Mouse (Mus musculus): ENCODE measurements at regions not wholly inside any gene's neighbourhood (a gene's known extent, or its start where the extent isn't known, plus 50 kb on each side); places are given as distances from the start of the nearest gene placed in this dataset.

DNA sequence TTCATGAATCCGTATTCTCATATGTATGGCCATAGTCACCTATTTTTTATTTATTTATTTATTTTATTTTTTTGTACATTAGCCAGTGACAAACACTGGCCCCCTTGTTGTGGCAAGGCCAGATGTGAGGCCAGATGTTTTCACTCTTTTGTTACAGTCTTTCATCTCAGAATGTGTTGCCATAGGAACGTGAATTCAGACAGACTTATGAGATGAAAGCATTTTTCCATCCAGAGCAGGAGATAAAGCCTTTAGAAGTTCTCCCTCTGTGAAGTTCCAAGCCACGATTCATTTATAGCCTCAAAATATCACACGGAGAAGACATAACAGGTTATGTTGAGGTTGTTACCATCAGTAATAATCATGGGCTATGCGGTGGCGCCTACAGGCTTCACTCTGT, 220.9 kb downstream of the Arpp21 start:
- in situ Hi-C loops (cut with MboI), result no loop called here

DNA sequence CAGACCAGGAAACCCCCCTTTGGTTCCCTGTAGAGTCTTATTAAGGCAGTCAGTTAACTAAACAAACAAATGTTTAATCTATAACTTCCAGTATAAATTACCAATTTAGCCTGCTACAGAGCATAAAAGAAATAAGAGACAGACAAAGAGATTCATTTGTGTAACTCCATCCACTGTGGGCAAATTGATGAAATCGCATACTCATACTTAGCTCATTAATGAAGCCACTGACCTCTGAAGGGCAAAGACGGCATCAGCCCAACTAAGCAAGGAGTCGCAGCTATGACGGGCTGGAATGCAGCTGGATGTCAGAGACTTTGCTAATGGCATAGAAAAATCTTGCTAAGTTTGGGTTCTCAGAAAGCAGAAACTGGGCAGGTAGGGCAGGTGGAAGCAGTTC, 241.3 kb downstream of the Arpp21 start:
- in situ Hi-C loops (cut with MboI), result no loop called here

DNA sequence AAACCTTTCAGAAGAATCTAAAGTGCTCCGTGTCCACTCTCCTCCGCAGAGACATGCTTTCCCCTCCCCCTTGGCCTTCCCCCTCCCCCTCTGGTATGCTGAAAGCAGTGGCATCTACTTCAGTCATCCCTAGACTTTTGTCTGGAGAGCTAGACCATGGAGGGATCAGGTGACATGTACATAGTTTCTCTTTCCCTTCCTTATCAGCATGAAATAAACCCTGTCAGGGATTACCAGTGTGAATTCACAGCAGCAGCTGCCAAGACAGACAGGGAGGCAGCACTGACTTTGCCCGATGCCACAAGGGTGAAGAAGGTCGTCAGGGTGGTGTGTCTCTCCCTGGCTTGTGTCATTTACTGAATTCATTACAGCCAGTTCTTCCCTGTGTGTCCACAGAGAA, 241.9 kb downstream of the Arpp21 start:
- in situ Hi-C loops (cut with MboI), result no loop called here

DNA sequence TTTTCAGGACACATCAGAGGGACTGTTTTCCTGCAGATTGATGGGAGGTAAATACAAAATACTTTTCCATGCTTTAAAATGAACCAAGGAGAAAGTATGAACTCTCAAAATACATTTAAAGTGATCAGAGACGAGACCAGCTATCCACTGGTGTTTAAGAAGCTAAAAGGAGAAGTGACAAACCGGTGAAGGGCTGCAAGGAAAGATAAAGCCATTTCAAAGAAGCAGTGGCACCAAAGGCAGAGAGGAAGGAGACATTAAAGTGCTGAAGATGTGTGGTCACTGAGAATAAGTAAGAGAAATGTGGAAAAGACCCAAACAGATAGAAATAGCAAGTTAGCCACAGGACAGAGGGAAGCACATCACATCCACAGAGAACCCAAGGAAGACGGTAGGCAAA, 245.7 kb downstream of the Arpp21 start:
- in situ Hi-C loops (cut with MboI), result no loop called here

DNA sequence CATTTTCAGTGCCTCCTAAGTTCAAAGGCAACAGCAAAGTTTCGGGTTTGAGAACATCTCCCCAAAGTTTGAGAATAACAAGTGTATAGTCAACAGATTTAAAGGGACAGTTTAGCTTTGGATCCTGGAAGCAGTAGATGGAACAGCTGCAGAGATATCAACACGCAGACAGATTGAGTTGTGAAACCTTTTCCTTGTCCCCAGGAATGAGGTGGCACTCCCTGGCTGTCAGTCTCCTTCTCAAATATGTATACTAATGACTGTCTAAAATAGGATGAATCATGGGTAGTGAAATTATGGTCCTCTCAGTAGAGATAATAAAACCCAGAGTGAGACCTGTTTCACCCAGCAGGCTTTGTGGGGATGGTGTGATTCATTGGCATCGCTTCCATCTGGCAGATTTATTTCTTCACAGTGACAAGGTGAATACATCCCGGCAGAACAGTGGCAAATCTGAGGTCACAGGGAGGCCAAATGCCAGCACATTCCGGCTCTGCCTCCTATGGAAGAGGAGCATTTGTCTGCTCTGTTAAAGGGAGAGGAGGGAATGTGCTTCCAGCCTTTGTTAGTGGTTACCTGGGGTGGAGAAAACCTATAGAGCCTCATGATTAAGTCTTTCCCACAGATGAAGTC, 272.2 kb downstream of the Arpp21 start:
- in situ Hi-C loops (cut with MboI), result no loop called here

DNA sequence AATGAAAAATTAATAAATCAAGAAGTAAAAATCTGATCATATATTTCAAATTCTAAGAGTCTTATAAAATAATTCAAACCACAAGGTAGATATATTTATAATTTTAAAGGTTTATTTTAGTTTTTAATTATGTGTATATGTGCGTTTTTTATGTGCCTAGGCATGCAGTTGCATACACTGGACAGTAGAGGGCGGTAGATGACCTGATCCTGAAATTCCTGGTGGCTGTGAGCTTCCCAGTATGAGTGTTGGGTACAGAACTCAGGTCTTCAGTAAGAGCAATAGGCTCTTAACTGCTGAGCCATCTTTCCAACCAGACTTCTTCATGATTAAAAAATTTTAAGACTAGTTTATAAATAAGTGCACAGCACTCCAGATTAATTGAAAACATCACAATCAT, 267.7 kb upstream of the Stac start:
- in situ Hi-C loops (cut with MboI), result no loop called here

DNA sequence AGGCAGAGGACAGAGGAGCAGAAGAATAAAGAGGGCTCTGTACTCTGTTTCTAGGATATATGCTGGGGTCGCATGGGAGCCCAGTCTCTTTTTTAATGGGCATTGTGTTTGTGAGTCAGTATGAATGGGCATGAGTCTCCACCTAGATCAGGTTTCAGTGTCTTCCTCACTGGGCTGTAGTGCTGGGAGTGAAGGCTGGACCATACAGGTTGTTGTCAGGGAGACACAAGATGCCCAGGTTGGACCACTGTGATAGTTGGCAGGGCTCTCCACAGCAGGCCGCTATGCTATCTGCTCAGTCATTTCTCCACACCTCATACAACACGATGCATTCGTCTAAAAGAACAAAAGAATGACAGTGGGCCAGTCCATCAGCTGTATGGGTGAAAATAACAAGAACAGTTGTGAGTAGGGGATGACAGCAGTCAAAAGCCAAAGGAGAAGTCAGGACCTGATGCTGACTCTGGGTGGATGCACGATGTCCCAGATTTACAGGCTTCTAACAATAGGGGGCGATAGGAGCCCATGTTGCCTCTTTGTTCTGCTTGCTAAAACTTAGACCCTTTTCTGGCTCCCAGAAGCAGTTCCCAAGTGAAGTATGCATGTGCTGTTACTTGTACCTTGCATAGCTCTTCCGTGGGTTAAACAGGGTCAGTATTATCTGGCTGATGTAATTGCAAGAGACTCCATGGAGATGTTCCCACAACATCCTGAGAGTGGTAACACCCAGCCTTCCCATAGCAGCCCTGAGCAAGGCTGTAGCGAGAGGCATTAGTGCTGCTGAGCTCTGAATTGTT, 249.3 kb upstream of the Stac start:
- in situ Hi-C loops (cut with MboI), result no loop called here

DNA sequence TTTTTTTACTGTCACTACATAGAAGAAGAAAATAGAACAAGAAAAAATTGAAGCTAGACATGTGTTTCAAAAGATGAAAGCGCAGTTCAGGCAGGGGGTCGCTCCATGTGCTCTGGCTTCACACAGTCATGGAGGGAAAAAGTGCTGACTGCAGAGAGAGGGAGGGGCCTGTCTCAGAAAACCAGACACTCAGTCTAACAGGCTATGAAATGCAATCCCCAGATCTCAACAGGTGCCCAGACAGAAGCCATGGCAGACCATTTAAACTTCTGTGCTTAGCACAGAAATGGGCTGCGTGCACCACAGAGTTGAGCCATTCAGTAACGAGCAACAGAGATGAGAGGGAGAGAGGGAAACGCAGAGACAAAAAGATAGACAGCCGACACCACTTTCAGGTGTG, 242.3 kb upstream of the Stac start:
- in situ Hi-C loops (cut with MboI), result no loop called here

DNA sequence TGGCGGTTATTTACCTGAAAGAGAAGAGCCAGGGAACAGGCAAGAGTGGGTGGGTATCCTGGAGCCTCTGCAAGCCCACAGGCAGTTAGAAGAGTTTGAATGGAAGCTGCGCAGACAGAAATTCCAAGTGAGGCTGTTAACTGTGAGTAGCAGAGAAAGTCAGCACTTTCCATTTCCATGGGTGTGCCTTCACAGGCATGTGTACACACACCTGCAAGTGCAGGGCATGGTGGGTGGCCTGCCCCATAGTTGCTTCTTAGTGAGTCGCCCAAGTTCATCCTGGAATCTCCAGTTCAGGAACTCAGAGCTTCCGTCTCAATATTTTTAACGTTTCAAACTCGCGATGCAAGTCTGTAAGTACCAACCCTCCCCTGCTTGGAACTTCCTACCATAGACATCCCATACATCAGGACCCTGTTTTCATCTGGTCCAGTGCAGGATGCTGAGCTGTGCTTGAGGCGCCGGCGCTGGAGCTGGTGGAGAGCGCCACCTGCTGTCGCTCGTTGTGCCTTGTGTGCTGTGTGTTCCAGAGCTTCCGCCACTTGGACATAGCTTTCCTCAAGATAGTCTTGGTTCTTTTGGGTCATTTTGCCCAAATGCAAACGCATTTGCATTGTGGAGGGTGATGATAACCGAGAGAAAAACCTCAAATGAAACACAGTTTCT, 228.3 kb upstream of the Stac start:
- in situ Hi-C loops (cut with MboI), result loop anchor here (25.0 kb wide), 1 partner anchor 356 kb away; no protein-coding TSS in a partner anchor

DNA sequence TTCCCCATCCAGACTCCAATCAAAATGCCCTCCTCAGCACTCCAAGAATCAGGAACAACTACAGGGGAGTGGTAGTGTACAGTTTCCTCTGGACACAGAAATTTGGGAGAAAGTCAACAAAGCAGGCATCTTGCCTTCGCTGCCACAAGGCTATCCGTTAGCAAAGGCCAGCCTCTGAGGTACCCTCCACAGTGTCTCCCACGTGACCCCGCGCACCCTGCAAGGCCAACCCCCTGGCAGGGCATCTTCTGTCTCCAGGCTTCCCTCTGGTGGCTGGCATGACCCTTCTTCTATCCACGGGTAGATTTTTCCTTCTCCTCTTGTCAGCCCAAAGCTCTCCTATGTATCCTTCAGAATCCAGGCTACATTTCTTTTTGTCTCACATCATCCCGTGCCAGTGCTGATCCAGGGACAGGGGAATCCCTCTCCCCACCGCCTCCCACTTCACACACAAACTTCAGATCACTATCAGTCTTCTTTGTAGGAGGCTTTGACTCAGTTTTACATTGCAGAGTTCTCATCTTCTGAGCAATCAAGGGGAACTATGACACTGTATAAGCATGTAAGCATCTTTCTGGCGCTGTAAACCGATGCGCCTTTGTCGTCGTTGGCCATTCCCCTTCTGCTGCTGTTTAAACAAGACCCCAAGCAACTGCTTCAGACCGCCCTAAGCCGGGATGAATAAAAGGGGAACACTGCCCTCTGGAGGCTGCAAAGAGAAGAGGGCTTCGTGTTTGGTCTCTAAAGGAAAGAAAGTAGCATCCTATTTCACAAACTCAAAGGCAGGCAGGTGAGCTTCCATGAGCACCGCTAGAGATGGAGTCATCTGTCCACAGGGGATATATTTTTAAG, 226.8 kb upstream of the Stac start:
- in situ Hi-C loops (cut with MboI), result loop anchor here (25.0 kb wide), 1 partner anchor 355 kb away; no protein-coding TSS in a partner anchor

DNA sequence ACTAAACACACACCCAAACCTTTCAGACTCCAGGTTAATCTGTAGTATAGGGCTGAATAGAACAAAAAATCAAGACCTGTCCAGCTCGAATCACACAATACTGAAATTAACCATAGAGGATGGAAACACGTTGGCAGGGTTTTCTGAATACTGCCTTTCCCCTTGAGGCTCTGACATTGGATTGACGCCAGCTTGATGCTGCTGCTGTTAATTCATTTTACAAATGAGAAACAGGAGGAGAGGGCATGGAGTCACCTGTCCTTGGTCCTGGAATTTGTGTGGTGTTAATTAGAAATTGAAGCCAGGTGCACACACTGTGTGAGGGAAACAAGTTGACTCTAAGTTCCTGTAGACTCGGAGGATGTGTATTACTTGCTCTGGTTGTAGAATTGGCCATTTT, 218.7 kb upstream of the Stac start:
- in situ Hi-C loops (cut with MboI), result loop anchor here (25.0 kb wide), 1 partner anchor 347 kb away; no protein-coding TSS in a partner anchor

DNA sequence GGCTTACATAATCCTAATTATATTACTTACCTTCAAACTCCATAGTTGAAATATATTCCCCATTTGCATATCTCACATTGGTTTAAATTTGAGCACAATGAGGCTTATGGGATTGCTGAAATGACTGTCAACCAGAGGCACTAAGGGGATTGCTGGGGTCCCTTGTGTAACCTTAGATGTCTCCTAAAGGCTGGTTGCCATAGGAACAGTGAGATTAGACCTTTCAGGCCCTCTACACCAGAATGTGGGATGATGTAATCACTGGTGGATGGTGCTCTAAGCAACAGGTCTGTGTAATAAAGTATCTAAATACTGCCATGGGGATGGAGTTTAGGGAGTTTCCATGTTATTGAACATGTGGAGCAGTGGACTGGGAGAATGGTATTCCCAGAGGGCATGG, 210.0 kb upstream of the Stac start:
- in situ Hi-C loops (cut with MboI), result loop anchor here (25.0 kb wide), 1 partner anchor 338 kb away; no protein-coding TSS in a partner anchor

DNA sequence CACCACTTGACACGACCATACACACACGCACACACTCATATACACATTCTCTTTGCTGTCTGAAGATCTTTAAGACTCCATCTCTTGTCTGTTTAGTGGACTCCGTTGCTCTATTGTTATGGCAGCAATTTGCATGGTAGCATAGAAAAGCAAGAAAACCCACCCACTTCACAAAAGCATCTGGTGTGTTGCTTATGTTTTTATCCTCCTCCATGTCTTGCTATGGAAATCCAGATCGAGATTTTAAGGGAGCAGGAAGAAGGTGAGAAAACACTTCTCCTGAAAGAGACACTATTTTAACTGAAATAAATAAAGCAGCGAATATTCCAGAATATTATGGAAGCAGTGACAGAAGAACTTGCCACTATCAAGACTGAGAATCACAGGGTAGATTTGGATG, 207.5 kb upstream of the Stac start:
- in situ Hi-C loops (cut with MboI), result no loop called here

DNA sequence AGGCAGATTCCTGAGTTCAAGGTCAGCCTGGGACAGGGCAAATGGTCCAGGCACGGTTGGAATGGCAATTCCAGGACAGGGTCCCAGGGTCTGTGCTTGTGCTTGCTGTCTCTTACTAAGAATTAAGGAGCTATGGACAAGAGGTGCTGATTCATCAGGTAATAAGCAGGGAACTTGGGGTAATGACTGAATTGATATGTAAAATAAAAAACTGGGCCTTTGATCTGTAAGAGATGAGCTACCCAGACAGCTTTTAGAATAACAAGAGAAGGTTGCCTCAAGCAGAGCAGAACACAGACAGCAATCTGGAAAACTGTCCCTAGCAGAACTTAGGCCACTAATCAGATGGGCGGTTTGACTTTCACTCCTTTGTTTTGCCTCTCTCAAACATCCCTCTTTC, 189.6 kb upstream of the Stac start:
- in situ Hi-C loops (cut with MboI), result no loop called here

DNA sequence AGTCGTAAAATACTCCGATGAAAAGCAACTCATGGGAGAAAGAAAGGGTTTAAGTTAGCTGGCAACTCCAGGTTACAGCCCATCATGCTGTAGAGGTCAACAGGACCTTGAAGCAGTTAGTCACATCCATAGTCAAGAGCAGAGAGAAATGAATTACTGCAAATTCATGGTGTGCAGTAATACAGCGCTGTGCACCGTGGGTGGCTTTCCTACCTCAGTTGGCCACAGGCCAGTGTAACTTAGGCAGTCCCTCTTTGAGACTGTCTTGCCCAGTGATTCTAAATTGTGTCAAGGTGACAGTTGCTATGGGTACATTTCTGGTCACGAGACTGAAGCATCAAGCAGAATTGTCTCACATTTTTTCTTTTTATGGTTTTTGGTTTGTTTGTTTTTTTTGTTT, 186.7 kb upstream of the Stac start:
- in situ Hi-C loops (cut with MboI), result no loop called here

DNA sequence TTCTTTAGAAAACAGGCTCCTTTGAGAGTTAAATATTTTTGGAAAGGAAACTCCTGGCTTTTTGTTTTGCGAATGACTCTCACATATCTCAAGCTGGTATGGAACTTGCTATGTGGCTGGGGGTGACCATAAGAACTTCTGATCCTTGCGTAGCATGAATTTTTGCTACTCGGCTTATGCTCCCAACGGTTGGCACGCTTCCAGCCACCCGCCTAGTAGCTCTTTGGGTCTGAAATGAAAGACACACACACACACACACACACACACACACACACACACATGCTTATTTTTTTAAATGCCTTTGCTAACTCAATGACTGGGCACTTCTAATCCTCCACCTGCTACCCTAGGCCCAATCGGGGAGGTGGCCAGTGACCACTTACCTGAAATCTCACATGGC, 180.3 kb upstream of the Stac start:
- in situ Hi-C loops (cut with MboI), result no loop called here

DNA sequence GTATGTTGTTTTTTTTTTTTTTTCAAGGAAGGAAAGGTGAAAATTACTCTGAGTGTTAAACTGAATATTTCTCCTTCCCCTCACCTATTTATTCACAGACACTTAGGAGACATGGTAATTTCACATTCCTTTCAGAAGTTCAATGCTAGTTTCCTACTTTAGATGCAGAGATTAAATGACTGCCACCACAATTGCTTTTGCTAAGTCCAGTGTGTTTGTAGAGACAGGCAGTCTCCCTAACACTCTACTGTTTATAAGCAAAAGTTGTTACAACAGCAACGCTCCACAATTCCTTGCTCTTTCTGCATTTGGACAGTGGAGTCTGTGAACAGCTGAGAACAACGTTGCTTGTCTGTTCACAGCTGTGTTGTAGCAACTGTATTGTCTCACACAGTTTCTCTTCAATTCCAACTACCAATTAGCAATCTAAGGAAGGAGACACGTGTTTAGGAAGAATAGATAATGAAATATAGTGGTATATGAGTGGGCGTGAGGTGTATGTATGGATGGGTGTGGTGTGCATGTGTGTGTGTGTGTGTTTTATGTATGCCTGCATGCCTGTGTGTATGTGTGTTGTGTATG, 179.7 kb upstream of the Stac start:
- in situ Hi-C loops (cut with MboI), result no loop called here

DNA sequence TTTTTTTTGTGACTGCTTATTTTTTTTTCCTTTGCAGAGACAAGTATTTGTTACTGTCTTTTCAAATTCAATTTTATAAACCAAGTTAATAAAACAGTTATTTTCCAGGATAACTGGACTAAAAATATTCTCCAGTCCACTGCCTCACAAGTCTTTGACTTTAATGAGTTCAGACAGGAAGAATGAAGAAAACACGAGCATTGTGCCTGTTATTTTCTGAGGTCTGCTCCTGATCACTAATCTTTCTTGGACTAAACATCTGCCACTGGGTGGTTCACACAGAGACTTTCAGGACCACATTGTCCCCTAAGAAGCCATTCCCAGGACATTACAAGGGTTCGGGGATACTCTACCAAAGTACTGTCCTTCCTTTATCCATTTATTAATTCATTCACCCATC, 167.9 kb upstream of the Stac start:
- in situ Hi-C loops (cut with MboI), result no loop called here

DNA sequence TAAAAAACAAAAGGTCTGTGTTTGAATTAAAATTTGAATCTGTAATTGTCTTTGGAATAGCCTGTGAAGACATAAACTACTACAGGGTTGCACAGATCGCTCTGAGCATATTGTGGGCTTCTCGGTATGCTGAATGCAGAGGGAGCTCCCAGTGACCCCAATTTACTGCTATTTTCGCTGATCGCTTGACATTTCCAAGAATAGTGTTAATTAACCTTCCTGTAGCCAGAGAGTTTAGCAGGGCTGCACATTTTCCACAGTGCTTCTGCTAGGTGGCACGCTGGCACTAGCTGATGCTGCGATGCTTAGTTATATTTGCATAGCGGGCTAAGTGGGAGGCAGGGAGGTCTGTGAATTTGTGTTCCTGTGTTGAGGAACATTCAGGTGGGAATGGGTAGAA, 164.8 kb upstream of the Stac start:
- in situ Hi-C loops (cut with MboI), result no loop called here

DNA sequence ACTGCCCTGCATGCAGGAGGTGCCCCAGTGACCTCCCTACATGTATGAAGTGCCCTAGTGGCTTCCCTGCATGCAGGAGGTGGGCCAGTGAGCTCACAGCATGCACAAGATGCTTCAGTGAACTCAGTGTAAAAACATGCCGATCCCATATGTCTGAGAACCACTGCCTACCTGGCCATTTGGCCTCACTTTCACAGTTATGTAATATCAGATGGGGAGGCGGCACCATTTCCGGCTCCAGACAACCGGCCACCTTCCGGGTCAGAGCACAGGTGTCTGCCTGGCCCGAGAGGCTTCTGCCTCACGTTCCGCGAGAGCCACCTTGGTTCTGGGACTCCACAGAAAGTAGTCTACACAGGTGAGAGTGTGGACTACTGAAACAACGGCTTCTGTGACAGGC, 156.2 kb upstream of the Stac start:
- in situ Hi-C loops (cut with MboI), result no loop called here

DNA sequence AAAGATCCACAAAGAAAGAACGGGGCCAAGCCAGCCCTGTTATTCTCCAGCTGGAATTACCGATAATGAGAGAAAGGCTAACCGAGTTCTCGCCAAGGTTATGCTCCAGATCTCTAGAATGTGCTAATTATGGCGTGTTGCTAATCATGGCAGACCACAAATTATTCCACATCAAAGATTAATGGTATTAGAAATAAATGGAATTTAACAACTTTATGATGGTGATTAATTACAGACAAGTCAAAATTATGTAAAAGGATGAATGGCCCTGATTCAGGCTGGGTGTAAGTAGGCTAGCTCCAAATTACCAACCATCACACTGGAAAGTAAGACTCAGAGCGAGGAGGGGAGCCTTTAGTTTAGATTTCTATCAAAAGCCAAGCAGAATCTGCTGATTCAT, 151.0 kb upstream of the Stac start:
- in situ Hi-C loops (cut with MboI), result no loop called here

Measured in mature B cell (primary cell).